Mouse (Mus musculus) limb, embryonic 14.5 days (tissue): ENCODE measurements around the gene Dnm1. TPM values are rescaled to one million over a fixed set of nuclear protein-coding genes. Genes with fewer than 3 reads are reported as not detected.

Source experiments
- ATAC-seq: fragments of 200-750 bp; cut with Nextera tagmentation; 2 replicates; pipeline ENCODE4 v1.8.0; 2017; ENCODE audit warnings: low read depth, moderate number of reproducible peaks, moderate TSS enrichment; ENCODE audit not compliant: low FRiP score
- DNase-seq: peaks from one replicate; pipeline ENCODE4 v3.0.0-alpha.2; 2015; ENCODE audit warnings: low spot score
- H3K27ac ChIP-seq: fragments of 300-500 bp; sonication (generic); replicated peaks from 2 replicates; pipeline ENCODE4 v1.5.1; 2014; ENCODE audit warnings: low read depth, mild to moderate bottlenecking, low read length, moderate library complexity, mixed read lengths
- H3K27me3 ChIP-seq: fragments of 300-500 bp; sonication (generic); 2 replicates; pipeline ENCODE4 v1.6.1; 2014; ENCODE audit warnings: low read length, mixed read lengths; ENCODE audit not compliant: control insufficient read depth, insufficient read depth
- H3K36me3 ChIP-seq: fragments of 300-500 bp; sonication (generic); 2 replicates; pipeline ENCODE4 v1.6.1; 2014; ENCODE audit warnings: mild to moderate bottlenecking, low read length, moderate library complexity, mixed read lengths; ENCODE audit not compliant: control insufficient read depth, insufficient read depth
- H3K4me1 ChIP-seq: fragments of 300-500 bp; sonication (generic); 2 replicates; pipeline ENCODE4 v1.6.1; 2014; ENCODE audit warnings: antibody characterized with exemption, low read length, mixed read lengths; ENCODE audit not compliant: control insufficient read depth, insufficient read depth
- H3K4me2 ChIP-seq: fragments of 300-500 bp; sonication (generic); replicated peaks from 2 replicates; pipeline ENCODE4 v1.6.1; 2014; ENCODE audit warnings: low read depth, mild to moderate bottlenecking, low read length, moderate library complexity; ENCODE audit not compliant: severe bottlenecking
- H3K4me3 ChIP-seq: fragments of 300-500 bp; sonication (generic); replicated peaks from 2 replicates; pipeline ENCODE4 v1.5.1; 2014; ENCODE audit warnings: low read length
- H3K9ac ChIP-seq: fragments of 300-500 bp; sonication (generic); 2 replicates; pipeline ENCODE4 v1.6.1; 2014; ENCODE audit warnings: mild to moderate bottlenecking, low read depth, low read length, moderate library complexity; ENCODE audit not compliant: severe bottlenecking
- H3K9me3 ChIP-seq: fragments of 300-500 bp; sonication (generic); 2 replicates; pipeline ENCODE4 v1.6.1; 2016; ENCODE audit warnings: low read length; ENCODE audit not compliant: control insufficient read depth
- POLR2A ChIP-seq: fragments of 200-500 bp; IDR thresholded peaks from 2 replicates; pipeline ENCODE4 v1.8.0; 2012; ENCODE audit warnings: inconsistent platforms, mild to moderate bottlenecking, moderate library complexity, borderline replicate concordance; ENCODE audit not compliant: insufficient read depth, insufficient read length; ENCODE audit errors: extremely low read depth
- WGBS: fragments of 180-500 bp; shearing (Covaris S2); extraction: QIAGEN DNeasy Blood & Tissue Kit; methylation state at CpG from one replicate; pipeline ENCODE4 v1.1.7; 2014; 5-methylcytosine and 5-hydroxymethylcytosine counted together
- polyA plus RNA-seq, 2 experiments: library from polyadenylated mRNA; depleted of rRNA in 1 of 2; stranded (reverse) in 1 of 2; unstranded in 1 of 2; fragments of >200 nt; fragmentation: Nextera tagmentation in 1 of 2; extraction: Ambion mirVana in 1 of 2; gene quantifications; 2 replicates each; pipeline versions ENCODE4 v1.2.1 to v1.2.3; 2012 to 2014

The Dnm1 gene
- polyA plus RNA-seq, 2 experiments: 46.0 to 318 TPM

DNA sequence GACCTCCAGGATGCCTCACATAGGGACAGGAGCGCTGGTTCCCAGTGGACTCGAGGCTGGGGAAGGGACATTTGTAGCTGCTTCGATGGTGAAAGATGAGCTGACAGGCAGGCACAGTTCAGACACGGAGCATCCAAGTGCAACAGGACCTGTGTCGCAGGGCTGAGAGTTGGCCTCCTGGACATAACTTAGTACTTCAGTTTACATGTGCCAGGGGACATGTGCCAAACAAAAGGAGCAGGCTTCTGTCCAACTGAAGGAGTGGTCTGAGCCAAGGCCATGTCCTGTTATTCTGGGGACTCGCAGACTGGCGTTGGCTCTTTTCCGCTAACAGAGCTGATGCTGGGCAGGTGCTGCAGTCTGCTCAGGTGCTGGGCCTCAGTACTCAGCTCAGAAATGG is 58.8 kb downstream of the Dnm1 start:
- H3K36me3 ChIP-seq: peaks cover 64% of the 10 kb centered on the region
- H3K9ac ChIP-seq: no peak overlapping the region
- no peaks in the 10 kb centered on the region for H3K9me3 ChIP-seq
- H3K27ac ChIP-seq: no peak overlapping the region
- no peak overlapping the region for H3K4me2 ChIP-seq
- no peak overlapping the region for H3K4me3 ChIP-seq
- ATAC-seq: no peak
- TF ChIP-seq POLR2A: no peak
- DNase-seq: no peak
- no peaks in the 10 kb centered on the region for H3K27me3 ChIP-seq
- H3K4me1 ChIP-seq: peaks cover 2% of the 10 kb centered on the region
- WGBS: 81% methylated on average over 8 of the region's 8 CpGs

GRCm38 (mm10) chr2:32289578-32289977 is 63.6 kb downstream of the Dnm1 start:
- Histone ChIP-seq H3K36me3 (peaks cover 37% of the 10 kb centered on the region), H3K4me2 (peak overlapping the region; percentile 74), H3K27me3 (no peaks in the 10 kb centered on the region), H3K9ac (no peak overlapping the region), H3K4me1 (peaks cover 17% of the 10 kb centered on the region), H3K9me3 (no peaks in the 10 kb centered on the region), H3K4me3 (peak overlapping the region; percentile 80), H3K27ac (no peak overlapping the region)
- ATAC-seq (no peak), DNase-seq (no peak)
- no peak for TF ChIP-seq POLR2A

DNA sequence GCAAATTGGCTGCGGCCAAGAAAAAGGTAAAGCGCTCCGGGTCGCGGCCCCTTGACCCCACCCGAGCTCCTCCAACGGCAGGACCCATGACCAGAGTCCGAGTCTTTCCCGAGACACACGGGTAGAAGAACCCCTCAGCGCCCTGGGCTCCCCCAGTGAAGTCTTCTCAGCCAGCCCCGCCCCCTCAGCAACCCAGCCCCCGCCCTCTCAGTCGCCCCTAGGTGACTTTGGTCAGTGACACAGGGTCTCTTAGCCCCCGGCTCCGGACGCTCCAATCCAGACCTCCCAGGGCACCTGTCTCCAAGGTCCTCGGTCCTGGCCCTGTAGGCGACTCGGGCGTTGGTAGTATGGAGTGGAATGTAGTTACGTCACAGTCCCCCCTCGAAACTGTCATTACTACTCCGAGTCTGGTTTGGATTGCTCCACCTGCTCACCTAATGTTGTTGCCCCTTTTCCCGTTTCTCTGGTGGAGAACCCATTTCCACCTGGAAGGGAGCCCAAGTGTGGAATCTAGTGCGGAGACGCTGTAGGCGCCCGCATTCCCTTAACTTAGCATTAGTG is 64.7 kb downstream of the Dnm1 start:
- H3K27me3 ChIP-seq: no peaks in the 10 kb centered on the region
- WGBS: 3% methylated on average over 21 of the region's 29 CpGs
- peak overlapping the region; percentile 88 for H3K9ac ChIP-seq
- peak overlapping the region; percentile 61; the same call in 1 of the 2 replicates for H3K27ac ChIP-seq
- H3K36me3 ChIP-seq: peaks cover 39% of the 10 kb centered on the region
- H3K4me2 ChIP-seq: peak overlapping the region; percentile 74
- peaks cover 17% of the 10 kb centered on the region for H3K4me1 ChIP-seq
- no peak for TF ChIP-seq POLR2A
- H3K4me3 ChIP-seq: peak overlapping the region; percentile 80
- H3K9me3 ChIP-seq: no peaks in the 10 kb centered on the region
- DNase-seq (peak; percentile 61), ATAC-seq (peak; percentile 64)

DNA sequence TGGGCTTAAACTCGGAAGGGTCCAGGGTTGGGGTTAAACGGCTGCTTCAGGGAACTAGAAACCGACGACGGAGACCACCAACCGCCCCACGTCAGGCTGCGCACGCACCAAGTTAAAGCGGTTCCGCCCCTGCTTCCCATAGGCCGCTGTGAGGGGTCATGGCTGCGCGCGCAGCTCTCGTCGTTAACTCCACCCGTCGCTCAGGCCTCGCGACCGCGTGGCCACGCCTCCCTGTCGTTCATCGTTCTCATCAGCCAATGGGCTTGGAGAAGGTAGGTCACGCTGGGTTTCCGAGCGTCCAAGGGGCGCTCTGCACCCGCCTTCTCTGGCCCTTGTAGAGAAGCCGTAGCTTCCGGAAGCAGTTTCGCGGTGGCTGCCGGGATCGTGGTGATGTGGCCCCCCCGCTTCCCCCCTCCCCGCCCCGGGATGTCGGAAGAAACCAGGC is 65.2 kb downstream of the Dnm1 start, which contains the start of gene Swi5:
TSS of gene Swi5 (minus strand) at position 153 of the 445 bp plus-strand sequence.
- peak within 1 kb of the TSS; percentile 80 for H3K4me3 ChIP-seq
- DNase-seq (peak; percentile 100), ATAC-seq (peak; percentile 99)
- peaks cover 40% of the 10 kb centered on the region for H3K36me3 ChIP-seq
- H3K27me3 ChIP-seq: no peaks in the 10 kb centered on the region
- H3K9ac ChIP-seq: peak within 1 kb of the TSS; percentile 88
- no peaks in the 10 kb centered on the region for H3K9me3 ChIP-seq
- under 1% methylated on average over 31 of the region's 41 CpGs for WGBS
- H3K4me1 ChIP-seq: peaks cover 17% of the 10 kb centered on the region
- TF ChIP-seq POLR2A: peak; percentile 72; the same call in 1 of the 2 replicates
- peak within 1 kb of the TSS; percentile 90 for H3K4me2 ChIP-seq
- peak within 1 kb of the TSS; percentile 61; the same call in 1 of the 2 replicates for H3K27ac ChIP-seq

DNA sequence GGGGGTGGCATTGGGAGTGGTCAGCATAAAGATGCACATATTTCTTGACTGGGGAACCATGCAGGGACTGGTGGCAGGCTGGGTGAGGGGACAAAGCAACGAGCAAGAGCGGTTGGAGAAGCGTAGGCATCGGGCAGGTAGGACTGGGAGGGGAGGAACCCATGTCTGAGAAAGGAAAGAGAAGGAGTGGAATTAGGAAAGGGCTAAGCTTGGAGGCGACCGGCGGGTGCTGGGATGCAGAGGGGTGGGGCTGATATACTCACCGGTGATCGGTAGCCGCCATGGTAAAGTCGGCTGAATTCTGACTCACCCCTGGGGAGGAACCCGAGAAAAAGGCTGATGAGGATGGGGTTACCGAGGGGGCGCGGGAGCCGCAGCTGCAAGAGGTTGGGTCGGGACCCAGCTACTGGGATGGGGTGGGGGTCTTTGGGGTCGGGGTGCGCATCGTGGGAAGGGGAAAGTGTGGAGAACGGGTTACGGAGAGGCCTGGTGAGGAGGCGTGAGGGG is 65.8 kb downstream of the Dnm1 start, which contains the start of gene Golga2:
TSS of gene Golga2 (plus strand) at position 51 of the 507 bp plus-strand sequence.
- DNase-seq (no peak), ATAC-seq (peak; percentile 9)
- Histone ChIP-seq H3K4me1 (peaks cover 17% of the 10 kb centered on the region), H3K9me3 (no peaks in the 10 kb centered on the region), H3K4me2 (peak within 1 kb of the TSS; percentile 90), H3K27me3 (no peaks in the 10 kb centered on the region), H3K27ac (peak within 1 kb of the TSS; percentile 61; the same call in 1 of the 2 replicates), H3K36me3 (peaks cover 41% of the 10 kb centered on the region), H3K9ac (peak within 1 kb of the TSS; percentile 88), H3K4me3 (peak within 1 kb of the TSS; percentile 80)
- TF ChIP-seq POLR2A: no peak
- 1% methylated on average over 23 of the region's 23 CpGs for WGBS
